In the genomic region with DNA sequence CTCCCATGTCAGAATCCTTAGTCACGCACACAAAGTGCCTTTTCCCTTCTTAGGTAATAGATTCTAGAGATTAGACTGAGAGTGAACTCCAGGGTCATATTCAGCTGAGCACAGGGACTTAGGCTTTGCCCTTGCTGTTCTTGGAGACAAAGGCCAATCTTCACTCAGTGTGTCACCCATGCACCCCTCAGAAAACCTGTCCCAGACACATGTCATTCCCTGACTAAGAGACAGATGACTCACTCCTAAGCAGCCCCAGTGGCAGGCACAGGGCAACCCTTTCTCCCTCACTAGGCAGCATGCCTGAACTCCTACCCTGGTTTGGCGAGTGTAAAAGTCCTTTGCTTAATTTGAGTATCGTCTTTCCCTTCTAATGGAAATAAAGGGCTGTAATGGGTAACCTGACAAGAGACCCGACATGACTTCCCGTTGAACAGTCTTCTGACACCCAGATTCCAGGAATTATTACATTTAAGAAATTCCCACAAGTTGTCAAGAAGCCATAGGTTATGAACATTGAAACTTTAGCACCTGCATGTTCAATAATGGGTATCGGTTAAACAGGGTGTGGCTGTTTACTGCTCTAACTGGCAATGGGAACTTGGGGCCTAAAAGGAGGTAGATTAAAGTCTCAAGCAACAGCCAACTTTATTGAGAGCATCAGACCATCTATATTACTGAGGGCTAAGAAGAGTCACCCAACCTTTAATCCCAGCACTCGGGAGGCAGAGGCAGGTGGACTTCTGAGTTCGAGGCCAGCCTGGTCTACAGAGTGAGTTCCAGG, we compare ENCODE assay signal across 22 mouse cellular contexts. TPM values are rescaled to one million over a fixed set of nuclear protein-coding genes. Genes with fewer than 3 reads are reported as not detected.
DNase-seq lines count a peak whose midpoint lies in the region; ATAC-seq and TF ChIP-seq lines count a peak whose summit lies in the region.
"Had no signal": no experiment of that assay in that cellular context is flagged by ENCODE, and none has a peak within 500 bp of the region (broad histone marks: within the 10 kb centered on the region; RNA-seq: fewer than 3 reads in every experiment).

No protein-coding gene starts in this region.

- WGBS in midbrain, embryonic 11.5 days, result 84% methylated on average over 8 of the region's 8 CpGs
- WGBS in midbrain, postnatal 0 days, result 89% methylated on average over 8 of the region's 8 CpGs
- WGBS in intestine, embryonic 15.5 days, result 76% methylated on average over 8 of the region's 8 CpGs
- WGBS in hindbrain, embryonic 14.5 days, result 89% methylated on average over 8 of the region's 8 CpGs
- whole genome bisulfite sequencing in thymus, adult 2 months, result 85% methylated on average over 8 of the region's 8 CpGs

- no peak for ATAC-seq in midbrain, embryonic 11.5 days (ENCODE audit: low FRiP score)
- no peak for ATAC-seq in midbrain, postnatal 0 days (ENCODE audit: low FRiP score)
- ATAC-seq in intestine, embryonic 15.5 days, result peak; percentile 48
- ATAC-seq in hindbrain, embryonic 14.5 days (ENCODE audit: low FRiP score), result no peak
- ATAC-seq: forebrain, embryonic 15.5 days; hindbrain, postnatal 0 days had no signal

- peaks cover 16% of the 10 kb centered on the region for H3K4me1 ChIP-seq in midbrain, embryonic 11.5 days (ENCODE audit: control insufficient read depth, insufficient read depth, low read length)
- H3K4me1 ChIP-seq in midbrain, postnatal 0 days (ENCODE audit: insufficient read depth, low read length), result peaks cover 18% of the 10 kb centered on the region
- peaks cover 25% of the 10 kb centered on the region for H3K4me1 ChIP-seq in intestine, embryonic 15.5 days (replicated peaks)
- peaks cover 22% of the 10 kb centered on the region for H3K4me1 ChIP-seq in hindbrain, embryonic 14.5 days (replicated peaks; ENCODE audit: control insufficient read depth, insufficient read depth, low read length)
- H3K4me1 ChIP-seq in thymus, adult 2 months (replicated peaks; ENCODE audit: control insufficient read depth, insufficient read depth, low read length), result no peaks in the 10 kb centered on the region

- H3K27ac ChIP-seq in midbrain, embryonic 11.5 days (ENCODE audit: low read depth, low read length), result no peak overlapping the region
- no peak overlapping the region for H3K27ac ChIP-seq in midbrain, postnatal 0 days (ENCODE audit: low read depth, low read length)
- peak overlapping the region; percentile 44; the same call in 1 of the 2 replicates for H3K27ac ChIP-seq in intestine, embryonic 15.5 days
- no peak overlapping the region for H3K27ac ChIP-seq in hindbrain, embryonic 14.5 days
- no peak overlapping the region for H3K27ac ChIP-seq in thymus, adult 2 months (ENCODE audit: control insufficient read depth, insufficient read depth, low read length)
- H3K27ac ChIP-seq: forebrain, embryonic 15.5 days; gastrocnemius, adult 2 months; hindbrain, postnatal 0 days; kidney, postnatal 0 days; limb, embryonic 15.5 days; midbrain, embryonic 12.5 days had no signal

- H3K27me3 ChIP-seq in midbrain, embryonic 11.5 days (ENCODE audit: control insufficient read depth, insufficient read depth, low read length), result no peaks in the 10 kb centered on the region
- no peaks in the 10 kb centered on the region for H3K27me3 ChIP-seq in midbrain, postnatal 0 days (ENCODE audit: insufficient read depth, low read length)
- H3K27me3 ChIP-seq in intestine, embryonic 15.5 days (replicated peaks), result no peaks in the 10 kb centered on the region
- H3K27me3 ChIP-seq in hindbrain, embryonic 14.5 days (ENCODE audit: control insufficient read depth, insufficient read depth, low read length), result no peaks in the 10 kb centered on the region
- peaks cover 16% of the 10 kb centered on the region for H3K27me3 ChIP-seq in thymus, adult 2 months (ENCODE audit: control insufficient read depth, insufficient read depth, low read length)
- H3K27me3 ChIP-seq: forebrain, embryonic 15.5 days; limb, embryonic 15.5 days had no signal

- peak; percentile 81 to 88 for DNase-seq in adrenal gland, adult (ENCODE audit: inconsistent age in 2 of 2, low spot score in 1 of 2)
- no peak for DNase-seq in adrenal gland, postnatal 25 days
- peak; percentile 82 for DNase-seq in midbrain, embryonic 11.5 days (ENCODE audit: low spot score, missing footprints)
- DNase-seq in midbrain, postnatal 0 days (ENCODE audit: low spot score), result no peak
- no peak for DNase-seq in left cerebral cortex, adult 9 months (ENCODE audit: low spot score in 2 of 2)
- DNase-seq in hindbrain, embryonic 14.5 days (ENCODE audit: low spot score), result no peak
- DNase-seq in thymus, adult 2 months, result no peak
- DNase-seq: cerebellum, adult 9-11 months; gastrocnemius, adult 2 months; heart, adult 18-20 months; heart, postnatal 36 days; layer of hippocampus, adult 9-11 months; lung, adult 2 months; lung, postnatal 4 days had no signal

- H3K9ac ChIP-seq in midbrain, embryonic 11.5 days (ENCODE audit: low read length), result no peak overlapping the region
- no peak overlapping the region for H3K9ac ChIP-seq in midbrain, postnatal 0 days (replicated peaks; ENCODE audit: low read length, poor library complexity, severe bottlenecking)
- no peak overlapping the region for H3K9ac ChIP-seq in intestine, embryonic 15.5 days
- H3K9ac ChIP-seq in hindbrain, embryonic 14.5 days, result no peak overlapping the region
- H3K9ac ChIP-seq: forebrain, embryonic 15.5 days; limb, embryonic 15.5 days; midbrain, embryonic 12.5 days had no signal

- H3K4me3 ChIP-seq in midbrain, embryonic 11.5 days (ENCODE audit: low read depth, low read length), result no peak overlapping the region
- H3K4me3 ChIP-seq in midbrain, postnatal 0 days (ENCODE audit: low read depth, low read length), result no peak overlapping the region
- no peak overlapping the region for H3K4me3 ChIP-seq in intestine, embryonic 15.5 days (replicated peaks)
- no peak overlapping the region for H3K4me3 ChIP-seq in hindbrain, embryonic 14.5 days (replicated peaks; ENCODE audit: low read length)
- H3K4me3 ChIP-seq in thymus, adult 2 months (ENCODE audit: control insufficient read depth, insufficient read depth, low read length), result no peak overlapping the region
- H3K4me3 ChIP-seq: forebrain, embryonic 15.5 days; gastrocnemius, adult 2 months; limb, embryonic 15.5 days; midbrain, embryonic 12.5 days had no signal

- no peak overlapping the region for H3K4me2 ChIP-seq in midbrain, embryonic 11.5 days
- H3K4me2 ChIP-seq in midbrain, postnatal 0 days (ENCODE audit: low read depth, low read length, poor library complexity, severe bottlenecking), result no peak overlapping the region
- H3K4me2 ChIP-seq in intestine, embryonic 15.5 days (replicated peaks), result no peak overlapping the region
- H3K4me2 ChIP-seq in hindbrain, embryonic 14.5 days (replicated peaks), result no peak overlapping the region
- H3K4me2 ChIP-seq: forebrain, embryonic 15.5 days; limb, embryonic 15.5 days; midbrain, embryonic 12.5 days had no signal

- no peaks in the 10 kb centered on the region for H3K36me3 ChIP-seq in midbrain, embryonic 11.5 days (ENCODE audit: control insufficient read depth, insufficient read depth, low read length)
- no peaks in the 10 kb centered on the region for H3K36me3 ChIP-seq in midbrain, postnatal 0 days (ENCODE audit: insufficient read depth, low read length)
- no peaks in the 10 kb centered on the region for H3K36me3 ChIP-seq in intestine, embryonic 15.5 days
- H3K36me3 ChIP-seq in hindbrain, embryonic 14.5 days (replicated peaks; ENCODE audit: control insufficient read depth, insufficient read depth), result no peaks in the 10 kb centered on the region
- H3K36me3 ChIP-seq in thymus, adult 2 months (ENCODE audit: control insufficient read depth, insufficient read depth, low read length), result no peaks in the 10 kb centered on the region
- H3K36me3 ChIP-seq: forebrain, embryonic 15.5 days; G1E; limb, embryonic 15.5 days; midbrain, embryonic 12.5 days had no signal

- TF ChIP-seq CTCF in midbrain, postnatal 0 days (IDR thresholded peaks at IDR 0.05), result no peak
- no peak for TF ChIP-seq CTCF in thymus, adult 2 months (IDR thresholded peaks at IDR 0.05; ENCODE audit: borderline replicate concordance, control insufficient read depth, extremely low read depth, insufficient read depth, low read length, poor library complexity)

- TF ChIP-seq POLR2A in thymus, adult 2 months (IDR thresholded peaks at IDR 0.05; ENCODE audit: control insufficient read depth, extremely low read depth, insufficient read depth, low read length, poor library complexity), result no peak

- H3K9me3 ChIP-seq in midbrain, embryonic 11.5 days (ENCODE audit: control insufficient read depth, low read length), result no peaks in the 10 kb centered on the region
- no peaks in the 10 kb centered on the region for H3K9me3 ChIP-seq in midbrain, postnatal 0 days (ENCODE audit: low read length)
- no peaks in the 10 kb centered on the region for H3K9me3 ChIP-seq in intestine, embryonic 15.5 days
- no peaks in the 10 kb centered on the region for H3K9me3 ChIP-seq in hindbrain, embryonic 14.5 days (ENCODE audit: control insufficient read depth, low read length)
- H3K9me3 ChIP-seq: forebrain, embryonic 15.5 days; G1E; limb, embryonic 15.5 days; midbrain, embryonic 12.5 days had no signal

RNA-seq across cellular contexts. Expression of a gene that starts 4.4 kb away (rescaled TPM):
- 64.5 and 70.0 TPM in 2 replicates for total RNA-seq in adrenal gland, postnatal 25 days (2021)
- 36.2 and 42.1 TPM in 2 replicates for polyA plus RNA-seq in midbrain, embryonic 11.5 days (2014; fragmentation: Nextera tagmentation; extraction: Ambion mirVana)
- 62.3 and 72.8 TPM in 2 replicates for total RNA-seq in midbrain, postnatal 0 days (2014; rRNA removed)
- polyA plus RNA-seq in midbrain, postnatal 0 days (2015; fragmentation: Nextera tagmentation; extraction: Ambion mirVana), result 38.3 and 44.3 TPM in 2 replicates
- polyA plus RNA-seq in intestine, embryonic 15.5 days (2015; fragmentation: Nextera tagmentation; extraction: Ambion mirVana), result 40.8 and 44.2 TPM in 2 replicates
- 49.1 and 52.1 TPM in 2 replicates for polyA plus RNA-seq in hindbrain, embryonic 14.5 days (2014; fragmentation: Nextera tagmentation; extraction: Ambion mirVana)
- polyA plus RNA-seq in thymus, adult 2 months (2012; rRNA removed), result 11.8 and 14.0 TPM in 2 replicates

RNA-seq across cellular contexts. Expression of a gene that starts 57.2 kb away (rescaled TPM):
- total RNA-seq in adrenal gland, postnatal 25 days (2021), result not detected in 2 replicates
- not detected in 2 replicates for polyA plus RNA-seq in midbrain, embryonic 11.5 days (2014; fragmentation: Nextera tagmentation; extraction: Ambion mirVana)
- total RNA-seq in midbrain, postnatal 0 days (2014; rRNA removed), result not detected in 2 replicates
- polyA plus RNA-seq in midbrain, postnatal 0 days (2015; fragmentation: Nextera tagmentation; extraction: Ambion mirVana), result not detected in 2 replicates
- 1,145 and 3,143 TPM in 2 replicates for polyA plus RNA-seq in intestine, embryonic 15.5 days (2015; fragmentation: Nextera tagmentation; extraction: Ambion mirVana)
- not detected in 2 replicates for polyA plus RNA-seq in hindbrain, embryonic 14.5 days (2014; fragmentation: Nextera tagmentation; extraction: Ambion mirVana)
- 6.6 and 11.8 TPM in 2 replicates for polyA plus RNA-seq in thymus, adult 2 months (2012; rRNA removed)
- total RNA-seq: G1E; gastrocnemius, adult 2 months; heart, adult 18-20 months; heart, postnatal 36 days; hindbrain, postnatal 0 days; left cerebral cortex, postnatal 14 days had no signal
- polyA plus RNA-seq: forebrain, embryonic 15.5 days; G1E; hindbrain, postnatal 0 days; kidney, postnatal 0 days; midbrain, embryonic 12.5 days had no signal

Comparison
In these comparisons a context has a peak if more than half of its experiments do, and no peak if none do; other contexts are left out.
1. DNase-seq: peak in adrenal gland, adult (2 of 2) and midbrain, embryonic 11.5 days (single experiment); none in adrenal gland, postnatal 25 days (single experiment), midbrain, postnatal 0 days (single experiment), left cerebral cortex, adult 9 months (0 of 2), hindbrain, embryonic 14.5 days (single experiment) and thymus, adult 2 months (single experiment).
2. RNA of a gene that starts 57.2 kb away (polyA plus RNA-seq): 1,145 to 3,143 TPM in intestine, embryonic 15.5 days; 6.6 to 11.8 TPM in thymus, adult 2 months, not detected in hindbrain, embryonic 14.5 days, not detected in midbrain, postnatal 0 days and not detected in midbrain, embryonic 11.5 days; every median in the first group is over 10 times any median in the second.